Mouse (Mus musculus) bone marrow macrophage, adult 2 months (primary cell): ENCODE data around the gene Adam12.

Experiments
- CTCF ChIP-seq: IDR thresholded peaks from 2 replicates; pipeline ENCODE4 v1.5.1; 2012; ENCODE audit warnings: low read depth, mild to moderate bottlenecking, low read length, moderate library complexity
- POLR2A ChIP-seq: IDR thresholded peaks from 2 replicates; pipeline ENCODE4 v1.6.1; 2012; ENCODE audit warnings: mild to moderate bottlenecking, low read depth, low read length, borderline replicate concordance

DNA sequence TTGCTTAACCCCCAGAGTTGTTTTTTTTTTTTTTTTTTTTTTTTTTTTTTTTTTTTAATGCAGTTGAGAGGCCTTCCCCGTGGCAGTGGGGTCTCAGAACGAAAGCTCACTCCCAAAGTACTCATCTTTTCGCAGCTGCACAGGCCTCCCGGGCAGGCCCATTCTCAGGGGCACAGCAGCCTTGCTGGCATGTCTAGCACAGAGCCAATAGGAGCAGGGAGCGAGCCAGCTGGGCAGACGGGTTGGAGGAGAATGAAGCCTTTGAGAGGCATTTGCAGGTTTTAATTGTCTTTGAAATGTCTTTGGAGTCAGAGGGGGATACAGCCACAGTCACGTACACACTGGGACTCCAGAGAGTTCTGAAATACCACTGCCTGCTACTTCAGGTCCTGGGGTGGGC, 217.2 kb downstream of the Adam12 start:
- TF ChIP-seq CTCF = no peak
- TF ChIP-seq POLR2A = no peak
